Mouse (Mus musculus) left cerebral cortex, adult 2 months (tissue): Measurements from ENCODE around the gene Glb1. TPM values are rescaled to one million over a fixed set of nuclear protein-coding genes. Genes with fewer than 3 reads are reported as not detected.
"Not testable (repeated sequence)": the region's sequence is repeated elsewhere in the genome, so short reads cannot be mapped to it uniquely, and the experiment has no call there.

Experiments
- DNase-seq, 2 experiments: peaks; one replicate each; pipeline ENCODE4 v3.0.0; 2021 to 2022; ENCODE audit warnings: low spot score in 2 of 2, mixed read lengths in 1 of 2; ENCODE audit errors: extremely low spot score in 1 of 2
- H3K27ac ChIP-seq: fragments of 200-600 bp; 2 replicates; pipeline ENCODE4 v1.8.1; 2022
- H3K4me3 ChIP-seq: fragments of 200-600 bp; 2 replicates; pipeline ENCODE4 v1.8.1; 2022
- CTCF ChIP-seq: fragments of 200-600 bp; IDR thresholded peaks from 2 replicates; pipeline ENCODE4 v1.8.1; 2022; ENCODE audit warnings: antibody characterized with exemption, mild to moderate bottlenecking, moderate library complexity
- intact Hi-C: fragments of 180-260 bp; cut with DNase I; formaldehyde crosslinking; loops from one replicate; pipeline ENCODE4 v1.15.1; 2025
- total RNA-seq, 2 experiments: library from RNA; stranded (reverse); gene quantifications; 2 replicates each; pipeline ENCODE4 v1.2.3; 2021

Gene Glb1
- total RNA-seq, 2 experiments from 2014 or later: 24.5 to 24.7 TPM

DNA sequence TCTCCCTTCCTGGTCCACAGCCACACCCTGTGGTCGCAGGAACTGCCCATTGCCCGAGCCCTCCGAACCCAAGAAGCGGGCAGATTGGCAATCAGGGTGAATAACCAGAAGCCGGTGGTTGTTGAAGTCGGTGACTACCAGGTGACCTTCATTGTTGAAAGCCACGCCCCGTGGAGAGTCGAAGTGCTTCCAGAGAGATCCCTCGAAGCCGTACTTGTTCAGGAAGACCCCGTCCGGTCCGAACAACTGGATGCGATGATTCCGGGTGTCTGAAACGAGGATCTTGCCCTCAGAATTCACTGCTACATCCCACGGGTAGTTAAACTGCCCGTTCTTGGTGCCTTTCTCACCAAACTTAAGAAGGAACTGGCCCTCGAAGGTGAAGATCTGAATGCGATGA is 112.0 kb downstream of the Glb1 start:
- intact Hi-C loops: no loop called here
- no peak overlapping the region for H3K27ac ChIP-seq
- no peak overlapping the region for H3K4me3 ChIP-seq
- TF ChIP-seq CTCF: no peak
- no peak for DNase-seq

DNA sequence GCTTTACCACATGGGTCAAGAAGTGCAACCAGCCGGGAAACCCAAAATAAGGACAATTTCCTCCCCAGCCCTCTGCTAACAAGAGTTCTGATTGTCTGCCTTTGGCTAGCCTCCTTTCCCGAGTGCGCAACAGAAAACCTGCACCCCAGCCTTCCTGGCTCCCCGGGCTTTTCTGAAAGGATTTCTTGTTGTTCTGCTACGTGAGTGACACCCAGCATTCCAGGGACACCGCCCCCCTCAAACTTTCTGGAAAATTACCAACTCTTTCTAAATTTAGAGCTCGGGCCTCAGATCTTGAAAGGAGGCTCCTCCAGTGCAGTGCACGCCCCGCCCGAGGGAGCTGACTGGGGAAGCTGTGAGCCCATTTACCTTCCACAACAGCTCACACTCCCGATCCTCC is 114.5 kb downstream of the Glb1 start, which contains the start of gene C130032M10Rik:
Gene C130032M10Rik, plus strand, starts transcription at position 334 of the 400 bp plus-strand sequence.
- intact Hi-C loops: no loop called here
- DNase-seq: no peak

DNA sequence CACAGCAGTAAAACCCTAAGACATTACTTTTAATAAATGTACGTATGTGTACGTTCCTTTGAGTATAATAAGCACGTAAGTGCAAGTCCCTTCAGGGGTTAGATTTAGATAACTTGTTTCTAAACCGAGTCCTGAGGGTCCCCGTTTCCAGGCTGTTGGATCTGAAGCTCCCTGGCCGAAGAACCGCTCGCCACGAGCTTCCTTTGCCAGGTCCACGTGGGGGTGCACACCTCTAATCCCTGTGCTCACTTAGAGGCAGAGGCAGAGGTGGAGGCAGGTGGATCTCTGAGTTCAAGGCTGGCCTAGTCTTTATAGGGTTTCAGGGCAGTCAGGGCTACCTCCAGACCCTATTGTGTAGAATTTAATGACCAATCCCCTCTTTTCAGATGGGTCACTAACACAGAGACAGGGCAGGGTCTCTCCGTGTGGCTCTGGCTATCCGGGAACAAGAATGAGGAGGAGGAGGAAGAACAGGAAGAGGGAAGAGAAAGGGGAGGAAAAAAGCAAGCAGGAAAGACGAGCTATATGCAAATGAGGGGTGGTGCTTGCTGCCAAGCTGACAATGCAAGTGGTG is 117.1 kb downstream of the Glb1 start:
- TF ChIP-seq CTCF: no peak
- H3K4me3 ChIP-seq: no peak overlapping the region
- intact Hi-C loops: no loop called here
- no peak for DNase-seq
- no peak overlapping the region for H3K27ac ChIP-seq

More for the DNA sequence above, 114.5 kb downstream of the Glb1 start, which contains the start of gene C130032M10Rik:
- no peak for TF ChIP-seq CTCF
- Histone ChIP-seq H3K27ac (no peak within 1 kb of the TSS), H3K4me3 (no peak within 1 kb of the TSS)

DNA sequence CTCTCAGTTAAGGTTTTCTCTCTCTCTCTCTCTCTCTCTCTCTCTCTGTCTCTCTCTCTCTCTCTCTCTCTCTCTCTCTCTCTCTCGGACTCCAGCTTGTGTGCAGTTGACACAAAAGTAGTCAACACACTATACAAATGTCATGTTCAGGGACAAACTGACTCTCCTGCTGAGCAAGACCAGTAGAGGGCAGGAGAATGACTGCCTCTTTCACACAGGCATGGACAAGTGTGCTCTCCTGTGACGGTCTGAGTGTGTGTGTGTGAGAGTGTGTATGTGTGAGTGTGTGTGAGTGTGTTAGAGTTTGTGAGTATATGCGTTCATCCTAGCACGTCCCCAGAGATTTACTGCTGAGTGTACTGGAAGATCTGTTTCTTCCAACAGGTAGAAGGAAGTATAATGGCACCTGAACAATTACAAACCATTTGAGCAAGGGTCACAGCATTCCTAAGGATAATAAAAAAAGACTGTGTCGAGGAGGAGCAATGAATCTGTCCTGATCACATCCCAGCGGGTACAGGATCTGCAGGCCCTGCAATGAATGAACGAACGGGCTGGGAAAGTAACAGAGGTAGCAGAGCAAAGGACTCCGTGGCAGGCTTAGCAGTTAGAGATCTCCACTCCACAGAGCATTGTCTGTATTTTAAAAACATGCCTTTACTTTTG is 118.1 kb downstream of the Glb1 start:
- intact Hi-C loops: no loop called here
- Histone ChIP-seq H3K4me3 (no peak overlapping the region), H3K27ac (no peak overlapping the region)
- no peak; the same call in 1 of the 2 replicates for TF ChIP-seq CTCF
- DNase-seq: no peak

DNA sequence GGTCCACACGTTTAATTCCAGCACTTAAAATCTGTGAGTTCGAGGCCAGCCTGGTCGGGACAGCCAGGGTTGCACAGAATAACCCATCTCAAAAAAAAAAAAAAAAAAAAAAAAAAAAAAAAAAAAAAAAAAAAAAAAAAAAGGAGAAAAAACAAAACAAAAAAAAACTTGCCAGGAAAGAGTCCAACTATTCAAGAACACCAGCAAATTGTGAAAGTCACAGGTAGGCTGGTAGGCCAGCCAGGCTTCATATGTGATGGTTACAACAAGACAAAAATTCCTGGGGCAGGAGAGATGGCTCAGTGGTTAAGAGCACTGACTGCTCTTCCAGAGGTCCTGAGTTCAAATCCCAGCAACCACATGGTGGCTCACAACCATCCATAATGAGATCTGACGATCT is 119.7 kb downstream of the Glb1 start:
- H3K27ac ChIP-seq, intact Hi-C loops, H3K4me3 ChIP-seq, DNase-seq: not testable (repeated sequence)

DNA sequence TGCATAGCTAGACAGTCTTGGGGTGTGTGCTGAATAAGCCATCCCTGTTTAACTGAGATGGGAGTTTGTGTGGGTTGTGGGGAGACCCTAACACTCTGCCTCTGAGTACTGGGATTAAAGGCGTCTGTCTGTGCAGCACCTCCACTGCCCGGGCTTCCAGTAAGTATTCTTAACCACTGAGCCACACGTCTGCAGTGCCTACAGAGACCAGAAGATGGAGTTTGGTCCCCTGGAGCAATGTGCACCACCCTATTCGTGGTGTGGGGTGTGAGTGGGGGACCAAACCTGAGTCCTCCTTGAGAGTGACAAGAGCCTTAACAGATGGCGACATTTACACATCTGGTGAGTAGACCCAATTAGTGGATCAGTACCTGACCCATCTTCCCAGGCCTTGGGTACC is 121.2 kb downstream of the Glb1 start:
- intact Hi-C loops: no loop called here
- no peak for DNase-seq
- Histone ChIP-seq H3K4me3 (no peak overlapping the region), H3K27ac (no peak overlapping the region)
- no peak for TF ChIP-seq CTCF

DNA sequence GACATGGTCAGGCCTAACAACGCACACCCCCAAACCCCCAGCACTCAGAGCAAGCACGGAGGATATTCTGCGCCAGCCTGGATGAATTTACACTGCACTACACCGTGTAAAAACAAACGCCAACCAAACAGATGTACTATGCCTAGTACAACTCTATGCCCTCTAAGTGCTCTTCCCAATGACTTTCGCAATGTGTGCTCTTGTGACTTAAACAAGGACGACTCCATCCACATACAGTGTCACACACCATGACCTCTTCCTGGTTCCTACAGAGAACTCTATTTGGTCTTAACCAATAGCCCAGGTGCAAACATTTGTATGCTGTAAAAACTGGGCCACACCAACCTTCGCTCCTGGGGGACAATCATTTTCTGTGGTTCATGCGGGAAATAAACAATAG is 121.6 kb downstream of the Glb1 start:
- DNase-seq: no peak
- TF ChIP-seq CTCF: no peak
- intact Hi-C loops: no loop called here
- Histone ChIP-seq H3K4me3 (no peak overlapping the region), H3K27ac (no peak overlapping the region)

Other genes with a start within 250 kb of the Glb1 start
- gene Bcl2a1c, start 70.9 kb upstream of the Glb1 start, total RNA-seq: not detected
- 1 to 10 TPM; 5.3 to 7.5 TPM for gene Crtap, start 10.4 kb upstream of the Glb1 start, total RNA-seq
- gene Tmppe, start within 50 bp of the Glb1 start, total RNA-seq: 10 to 100 TPM; 12.0 to 13.2 TPM
- gene Ccr4, start 103.8 kb downstream of the Glb1 start, total RNA-seq: not detected
- not detected for gene C130032M10Rik, start 114.6 kb downstream of the Glb1 start, total RNA-seq
- gene Trim71, start 163.3 kb downstream of the Glb1 start, total RNA-seq: under 1 TPM; 0.72 to 0.84 TPM
- gene Cnot10, start 239.1 kb downstream of the Glb1 start, total RNA-seq: 10 to 100 TPM; 47.7 to 49.1 TPM